Mouse (Mus musculus) hindbrain, embryonic 12.5 days (tissue): ENCODE results near the gene Wbp1l. TPM values are rescaled to one million over a fixed set of nuclear protein-coding genes. Genes with fewer than 3 reads are reported as not detected.

Source experiments
- ATAC-seq: fragments of 200-750 bp; cut with Nextera tagmentation; 2 replicates; pipeline ENCODE4 v1.8.0; 2017; ENCODE audit warnings: moderate TSS enrichment; ENCODE audit not compliant: low FRiP score
- H3K27ac ChIP-seq: fragments of 300-500 bp; sonication (generic); 2 replicates; pipeline ENCODE4 v1.5.1; 2016; ENCODE audit warnings: mild to moderate bottlenecking
- H3K27me3 ChIP-seq: fragments of 300-500 bp; sonication (generic); 2 replicates; pipeline ENCODE4 v1.6.1; 2016; ENCODE audit warnings: mild to moderate bottlenecking
- H3K36me3 ChIP-seq: fragments of 300-500 bp; sonication (generic); 2 replicates; pipeline ENCODE4 v1.6.1; 2016; ENCODE audit warnings: mild to moderate bottlenecking
- H3K4me1 ChIP-seq: fragments of 300-500 bp; sonication (generic); 2 replicates; pipeline ENCODE4 v1.6.1; 2016
- H3K4me2 ChIP-seq: fragments of 300-500 bp; sonication (generic); replicated peaks from 2 replicates; pipeline ENCODE4 v1.6.1; 2016; ENCODE audit warnings: mild to moderate bottlenecking
- H3K4me3 ChIP-seq: fragments of 300-500 bp; sonication (generic); 2 replicates; pipeline ENCODE4 v1.5.1; 2016; ENCODE audit warnings: mild to moderate bottlenecking
- H3K9ac ChIP-seq: fragments of 300-500 bp; sonication (generic); 2 replicates; pipeline ENCODE4 v1.6.1; 2016; ENCODE audit warnings: mild to moderate bottlenecking, moderate library complexity
- H3K9me3 ChIP-seq: fragments of 300-500 bp; sonication (generic); replicated peaks from 2 replicates; pipeline ENCODE4 v1.6.1; 2016; ENCODE audit warnings: mild to moderate bottlenecking
- WGBS: fragments of 180-500 bp; shearing (Covaris S2); methylation state at CpG from one replicate; pipeline ENCODE4 v1.1.7; 2016; 5-methylcytosine and 5-hydroxymethylcytosine counted together
- polyA plus RNA-seq: library from polyadenylated mRNA; unstranded; fragments of >200 nt; fragmentation: Nextera tagmentation; extraction: Ambion mirVana; gene quantifications from 2 replicates; pipeline ENCODE4 v1.2.1, GENCODE M21; 2016

Wbp1l gene
- polyA plus RNA-seq, 1 experiment from 2014 or later, result 54.6 TPM

GRCm38 (mm10) chr19:46623194-46623667, 24.3 kb downstream of the Wbp1l start:
- H3K36me3 ChIP-seq, result peaks cover 6% of the 10 kb centered on the region; the same call in 1 of the 2 replicates
- H3K4me3 ChIP-seq, result peak overlapping the region; percentile 18
- peak overlapping the region; percentile 51 for H3K4me2 ChIP-seq
- H3K9me3 ChIP-seq, result no peaks in the 10 kb centered on the region
- ATAC-seq, result peak; percentile 32
- 3% methylated on average over 16 of the region's 16 CpGs for WGBS
- H3K27me3 ChIP-seq, result no peaks in the 10 kb centered on the region
- H3K27ac ChIP-seq, result peak overlapping the region; percentile 58
- peak overlapping the region; percentile 43 for H3K9ac ChIP-seq
- H3K4me1 ChIP-seq, result peaks cover 73% of the 10 kb centered on the region

- peak; percentile 33; the same call in 1 of the 2 replicates for ATAC-seq
- 19% methylated on average over 19 of the region's 19 CpGs for WGBS
- peaks cover 6% of the 10 kb centered on the region; the same call in 1 of the 2 replicates for H3K36me3 ChIP-seq
- H3K4me2 ChIP-seq, result peak overlapping the region; percentile 51
- H3K9ac ChIP-seq, result peak overlapping the region; percentile 43
- peaks cover 65% of the 10 kb centered on the region for H3K4me1 ChIP-seq
- H3K27ac ChIP-seq, result peak overlapping the region; percentile 58
- peak overlapping the region; percentile 18 for H3K4me3 ChIP-seq
- no peaks in the 10 kb centered on the region for H3K9me3 ChIP-seq
- no peaks in the 10 kb centered on the region for H3K27me3 ChIP-seq
These were observed 25.2 kb downstream of the Wbp1l start for GRCm38 (mm10) chr19:46623790-46624772.

GRCm38 (mm10) chr19:46625015-46625414, 26.1 kb downstream of the Wbp1l start:
- Histone ChIP-seq H3K27ac (0 out of 2 replicates have a peak overlapping the region, but pooled peaks have one; percentile 58), H3K4me3 (no peak overlapping the region), H3K27me3 (no peaks in the 10 kb centered on the region), H3K4me1 (peaks cover 59% of the 10 kb centered on the region), H3K36me3 (peaks cover 6% of the 10 kb centered on the region; the same call in 1 of the 2 replicates), H3K9ac (no peak overlapping the region), H3K4me2 (no peak overlapping the region), H3K9me3 (no peaks in the 10 kb centered on the region)
- 91% methylated on average over 12 of the region's 12 CpGs for WGBS
- ATAC-seq, result no peak

GRCm38 (mm10) chr19:46625519-46625918, 26.6 kb downstream of the Wbp1l start:
- no peak overlapping the region for H3K4me3 ChIP-seq
- H3K27me3 ChIP-seq, result no peaks in the 10 kb centered on the region
- H3K4me2 ChIP-seq, result no peak overlapping the region
- peaks cover 6% of the 10 kb centered on the region; the same call in 1 of the 2 replicates for H3K36me3 ChIP-seq
- H3K4me1 ChIP-seq, result peaks cover 56% of the 10 kb centered on the region
- no peak overlapping the region for H3K27ac ChIP-seq
- 65% methylated on average over 10 of the region's 10 CpGs for WGBS
- no peak overlapping the region for H3K9ac ChIP-seq
- ATAC-seq, result no peak
- H3K9me3 ChIP-seq, result no peaks in the 10 kb centered on the region

GRCm38 (mm10) chr19:46628403-46628802, 29.5 kb downstream of the Wbp1l start:
- ATAC-seq, result no peak
- Histone ChIP-seq H3K4me1 (peaks cover 27% of the 10 kb centered on the region), H3K36me3 (peaks cover 10% of the 10 kb centered on the region; the same call in 1 of the 2 replicates), H3K4me2 (no peak overlapping the region), H3K9me3 (no peaks in the 10 kb centered on the region), H3K9ac (no peak overlapping the region), H3K4me3 (no peak overlapping the region), H3K27me3 (no peaks in the 10 kb centered on the region), H3K27ac (no peak overlapping the region)
- WGBS, result 92% methylated on average over 10 of the region's 10 CpGs

- H3K9ac ChIP-seq, result no peak overlapping the region
- H3K27ac ChIP-seq, result no peak overlapping the region
- no peaks in the 10 kb centered on the region for H3K27me3 ChIP-seq
- peaks cover 10% of the 10 kb centered on the region; the same call in 1 of the 2 replicates for H3K36me3 ChIP-seq
- no peaks in the 10 kb centered on the region for H3K9me3 ChIP-seq
- H3K4me3 ChIP-seq, result no peak overlapping the region
- no peak overlapping the region for H3K4me2 ChIP-seq
- no peak for ATAC-seq
- peaks cover 13% of the 10 kb centered on the region for H3K4me1 ChIP-seq
- WGBS, result 84% methylated on average over 9 of the region's 9 CpGs
These were observed 30.9 kb downstream of the Wbp1l start for GRCm38 (mm10) chr19:46629807-46630206.

GRCm38 (mm10) chr19:46631637-46632036, 32.8 kb downstream of the Wbp1l start:
- H3K4me2 ChIP-seq, result no peak overlapping the region
- no peak for ATAC-seq
- no peaks in the 10 kb centered on the region for H3K27me3 ChIP-seq
- H3K27ac ChIP-seq, result no peak overlapping the region
- 0 out of 2 replicates have a peak, but pooled peaks cover 3% of the 10 kb centered on the region for H3K36me3 ChIP-seq
- H3K4me1 ChIP-seq, result peaks cover 5% of the 10 kb centered on the region; the same call in 1 of the 2 replicates
- no peaks in the 10 kb centered on the region for H3K9me3 ChIP-seq
- 82% methylated on average over 9 of the region's 9 CpGs for WGBS
- H3K9ac ChIP-seq, result no peak overlapping the region
- no peak overlapping the region for H3K4me3 ChIP-seq

GRCm38 (mm10) chr19:46635766-46636165, 36.9 kb downstream of the Wbp1l start:
- Histone ChIP-seq H3K36me3 (0 out of 2 replicates have a peak, but pooled peaks cover 3% of the 10 kb centered on the region), H3K27ac (no peak overlapping the region), H3K4me1 (peaks cover 6% of the 10 kb centered on the region; the same call in 1 of the 2 replicates), H3K9ac (no peak overlapping the region), H3K4me3 (no peak overlapping the region), H3K4me2 (no peak overlapping the region), H3K9me3 (no peaks in the 10 kb centered on the region), H3K27me3 (no peaks in the 10 kb centered on the region)
- WGBS, result 71% methylated on average over 9 of the region's 9 CpGs
- no peak for ATAC-seq

- no peaks in the 10 kb centered on the region for H3K9me3 ChIP-seq
- no peak overlapping the region for H3K27ac ChIP-seq
- H3K4me2 ChIP-seq, result no peak overlapping the region
- ATAC-seq, result no peak
- no peak overlapping the region for H3K4me3 ChIP-seq
- WGBS, result 67% methylated on average over 6 of the region's 6 CpGs
- H3K4me1 ChIP-seq, result peaks cover 24% of the 10 kb centered on the region
- H3K27me3 ChIP-seq, result no peaks in the 10 kb centered on the region
- 0 out of 2 replicates have a peak, but pooled peaks cover 2% of the 10 kb centered on the region for H3K36me3 ChIP-seq
- no peak overlapping the region for H3K9ac ChIP-seq
These were observed 38.7 kb downstream of the Wbp1l start for GRCm38 (mm10) chr19:46637598-46637997.

GRCm38 (mm10) chr19:46639053-46639452, 40.2 kb downstream of the Wbp1l start:
- ATAC-seq, result no peak

GRCm38 (mm10) chr19:46639496-46639895, 40.6 kb downstream of the Wbp1l start:
- 92% methylated on average over 14 of the region's 14 CpGs for WGBS
- peaks cover 43% of the 10 kb centered on the region for H3K4me1 ChIP-seq

More at GRCm38 (mm10) chr19:46639053-46639452, 40.2 kb downstream of the Wbp1l start:
- Histone ChIP-seq H3K36me3 (no peaks in the 10 kb centered on the region), H3K9ac (no peak overlapping the region), H3K27me3 (no peaks in the 10 kb centered on the region), H3K27ac (no peak overlapping the region), H3K4me1 (peaks cover 39% of the 10 kb centered on the region), H3K9me3 (no peaks in the 10 kb centered on the region), H3K4me2 (no peak overlapping the region), H3K4me3 (no peak overlapping the region)

GRCm38 (mm10) chr19:46640780-46641179, 41.9 kb downstream of the Wbp1l start:
- Histone ChIP-seq H3K4me2 (no peak overlapping the region), H3K9ac (no peak overlapping the region), H3K27ac (no peak overlapping the region), H3K27me3 (no peaks in the 10 kb centered on the region), H3K9me3 (no peaks in the 10 kb centered on the region), H3K4me1 (peaks cover 56% of the 10 kb centered on the region), H3K36me3 (0 out of 2 replicates have a peak, but pooled peaks cover 6% of the 10 kb centered on the region), H3K4me3 (no peak overlapping the region)
- 88% methylated on average over 8 of the region's 8 CpGs for WGBS
- no peak for ATAC-seq

More at GRCm38 (mm10) chr19:46639496-46639895, 40.6 kb downstream of the Wbp1l start:
- no peak overlapping the region for H3K27ac ChIP-seq
- no peak overlapping the region for H3K4me3 ChIP-seq
- no peak overlapping the region for H3K4me2 ChIP-seq
- H3K27me3 ChIP-seq, result no peaks in the 10 kb centered on the region
- H3K9ac ChIP-seq, result no peak overlapping the region
- ATAC-seq, result no peak
- H3K36me3 ChIP-seq, result 0 out of 2 replicates have a peak, but pooled peaks cover 1% of the 10 kb centered on the region
- no peaks in the 10 kb centered on the region for H3K9me3 ChIP-seq
